Mouse (Mus musculus) liver, embryonic 16.5 days (tissue): ENCODE measurements around the gene Ankrd13a. TPM values are rescaled to one million over a fixed set of nuclear protein-coding genes. Genes with fewer than 3 reads are reported as not detected.
A peak's percentile ranks its signal among the peaks of the same experiment; 100 is the strongest.

ENCODE experiments used
- ATAC-seq: fragments of 200-750 bp; cut with Nextera tagmentation; 2 replicates; pipeline ENCODE4 v1.8.0; 2017; ENCODE audit warnings: low read depth, mild to moderate bottlenecking, moderate number of reproducible peaks, moderate library complexity
- H3K27ac ChIP-seq: fragments of 300-500 bp; sonication (generic); 2 replicates; pipeline ENCODE4 v1.5.1; 2014; ENCODE audit warnings: mild to moderate bottlenecking, low read length
- H3K27me3 ChIP-seq: fragments of 300-500 bp; sonication (generic); 2 replicates; pipeline ENCODE4 v1.6.1; 2014; ENCODE audit warnings: low read depth, low read length, mixed read lengths; ENCODE audit not compliant: control insufficient read depth, insufficient read depth
- H3K36me3 ChIP-seq: fragments of 300-500 bp; sonication (generic); 2 replicates; pipeline ENCODE4 v1.6.1; 2014; ENCODE audit warnings: mild to moderate bottlenecking; ENCODE audit not compliant: control insufficient read depth, insufficient read depth
- H3K4me1 ChIP-seq: fragments of 300-500 bp; sonication (generic); 2 replicates; pipeline ENCODE4 v1.6.1; 2014; ENCODE audit warnings: low read depth, low read length, mixed read lengths; ENCODE audit not compliant: control insufficient read depth
- H3K4me2 ChIP-seq: fragments of 300-500 bp; sonication (generic); 2 replicates; pipeline ENCODE4 v1.6.1; 2014; ENCODE audit warnings: low read depth, low read length, mixed read lengths
- H3K4me3 ChIP-seq: fragments of 300-500 bp; sonication (generic); 2 replicates; pipeline ENCODE4 v1.5.1; 2014; ENCODE audit warnings: low read depth, mild to moderate bottlenecking, low read length
- H3K9ac ChIP-seq: fragments of 300-500 bp; sonication (generic); 2 replicates; pipeline ENCODE4 v1.6.1; 2014; ENCODE audit warnings: low read depth, low read length
- H3K9me3 ChIP-seq: fragments of 300-500 bp; sonication (generic); replicated peaks from 2 replicates; pipeline ENCODE4 v1.6.1; 2016; ENCODE audit warnings: low read length; ENCODE audit not compliant: control insufficient read depth
- WGBS: fragments of 180-500 bp; shearing (Covaris S2); extraction: QIAGEN DNeasy Blood & Tissue Kit; methylation state at CpG from one replicate; pipeline ENCODE4 v1.1.7; 2014; ENCODE audit not compliant: insufficient replicate concordance; 5-methylcytosine and 5-hydroxymethylcytosine counted together
- polyA plus RNA-seq: library from polyadenylated mRNA; unstranded; fragments of >200 nt; fragmentation: Nextera tagmentation; extraction: Ambion mirVana; gene quantifications from 2 replicates; pipeline ENCODE4 v1.2.1, GENCODE M21; 2015

The Ankrd13a gene
- polyA plus RNA-seq = 10.0 and 11.8 TPM in 2 replicates

- no peaks in the 10 kb centered on the region for H3K9me3 ChIP-seq
- H3K27ac ChIP-seq = peak within 1 kb of the TSS; percentile 89
- H3K9ac ChIP-seq = peak within 1 kb of the TSS; percentile 97
- H3K27me3 ChIP-seq = no peaks in the 10 kb centered on the region
- no peaks in the 10 kb centered on the region for H3K36me3 ChIP-seq
- peak within 1 kb of the TSS; percentile 97 for H3K4me3 ChIP-seq
- WGBS = under 1% methylated on average over 60 of the region's 73 CpGs
- H3K4me2 ChIP-seq = peak within 1 kb of the TSS; percentile 78
- H3K4me1 ChIP-seq = peaks cover 48% of the 10 kb centered on the region
- peak; percentile 85 for ATAC-seq
Measured at GRCm38 (mm10) chr5:114774403-114775051, at the start of gene Ankrd13a. Gene Ankrd13a (plus strand): TSS chr5:114774677.

GRCm38 (mm10) chr5:114728160-114728559 lies 46.3 kb upstream of the Ankrd13a start:
- no peak for ATAC-seq
- WGBS = 80% methylated on average over 10 of the region's 10 CpGs

DNA sequence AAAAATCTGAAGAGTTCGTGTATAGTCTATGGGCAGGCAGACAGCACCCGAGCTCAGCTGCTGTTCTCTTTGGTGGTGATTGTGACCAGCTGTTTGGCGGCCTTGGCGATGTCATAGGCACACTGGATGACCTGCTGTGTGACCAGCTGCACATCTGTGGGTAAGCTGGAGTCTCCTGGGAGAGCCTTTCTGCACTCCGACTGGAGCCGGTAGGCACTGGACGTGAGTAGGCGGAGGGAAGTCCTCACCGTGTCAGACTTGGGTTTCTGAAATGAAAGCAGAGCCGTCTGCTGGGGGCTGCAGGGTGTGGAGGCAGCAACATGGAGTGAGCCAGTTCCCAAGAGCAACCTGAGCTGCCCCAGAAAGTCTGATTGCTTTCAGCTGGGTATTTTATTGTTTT lies 44.3 kb upstream of the Ankrd13a start:
- Histone ChIP-seq H3K9me3 (no peaks in the 10 kb centered on the region), H3K27me3 (no peaks in the 10 kb centered on the region), H3K9ac (no peak overlapping the region), H3K4me3 (no peak overlapping the region), H3K36me3 (peaks cover 18% of the 10 kb centered on the region), H3K4me1 (no peaks in the 10 kb centered on the region), H3K27ac (no peak overlapping the region), H3K4me2 (no peak overlapping the region)
- ATAC-seq = no peak
- WGBS = 82% methylated on average over 10 of the region's 10 CpGs

More at GRCm38 (mm10) chr5:114728160-114728559, 46.3 kb upstream of the Ankrd13a start:
- H3K36me3 ChIP-seq = peaks cover 18% of the 10 kb centered on the region
- H3K27ac ChIP-seq = no peak overlapping the region
- H3K4me2 ChIP-seq = no peak overlapping the region
- H3K27me3 ChIP-seq = no peaks in the 10 kb centered on the region
- no peak overlapping the region for H3K9ac ChIP-seq
- H3K4me3 ChIP-seq = no peak overlapping the region
- H3K9me3 ChIP-seq = no peaks in the 10 kb centered on the region
- H3K4me1 ChIP-seq = no peaks in the 10 kb centered on the region

GRCm38 (mm10) chr5:114731498-114731897 lies 43.0 kb upstream of the Ankrd13a start:
- Histone ChIP-seq H3K4me2 (no peak overlapping the region), H3K9ac (no peak overlapping the region), H3K27ac (no peak overlapping the region), H3K36me3 (peaks cover 26% of the 10 kb centered on the region), H3K27me3 (no peaks in the 10 kb centered on the region), H3K4me3 (no peak overlapping the region), H3K9me3 (no peaks in the 10 kb centered on the region), H3K4me1 (no peaks in the 10 kb centered on the region)
- WGBS = 72% methylated on average over 6 of the region's 6 CpGs
- no peak for ATAC-seq

- H3K4me3 ChIP-seq = no peak overlapping the region
- 83% methylated on average over 15 of the region's 15 CpGs for WGBS
Measured at GRCm38 (mm10) chr5:114731969-114732368, 42.5 kb upstream of the Ankrd13a start.

GRCm38 (mm10) chr5:114733606-114734005 lies 40.9 kb upstream of the Ankrd13a start:
- Histone ChIP-seq H3K4me3 (no peak overlapping the region), H3K4me1 (no peaks in the 10 kb centered on the region), H3K9ac (no peak overlapping the region), H3K36me3 (peaks cover 40% of the 10 kb centered on the region), H3K9me3 (no peaks in the 10 kb centered on the region), H3K4me2 (no peak overlapping the region), H3K27ac (no peak overlapping the region), H3K27me3 (no peaks in the 10 kb centered on the region)
- WGBS = 86% methylated on average over 15 of the region's 15 CpGs
- no peak for ATAC-seq

More at GRCm38 (mm10) chr5:114731969-114732368, 42.5 kb upstream of the Ankrd13a start:
- no peaks in the 10 kb centered on the region for H3K9me3 ChIP-seq
- no peak for ATAC-seq
- no peak overlapping the region for H3K9ac ChIP-seq
- no peaks in the 10 kb centered on the region for H3K27me3 ChIP-seq
- no peak overlapping the region for H3K4me2 ChIP-seq
- H3K4me1 ChIP-seq = no peaks in the 10 kb centered on the region
- peaks cover 30% of the 10 kb centered on the region for H3K36me3 ChIP-seq
- H3K27ac ChIP-seq = no peak overlapping the region

DNA sequence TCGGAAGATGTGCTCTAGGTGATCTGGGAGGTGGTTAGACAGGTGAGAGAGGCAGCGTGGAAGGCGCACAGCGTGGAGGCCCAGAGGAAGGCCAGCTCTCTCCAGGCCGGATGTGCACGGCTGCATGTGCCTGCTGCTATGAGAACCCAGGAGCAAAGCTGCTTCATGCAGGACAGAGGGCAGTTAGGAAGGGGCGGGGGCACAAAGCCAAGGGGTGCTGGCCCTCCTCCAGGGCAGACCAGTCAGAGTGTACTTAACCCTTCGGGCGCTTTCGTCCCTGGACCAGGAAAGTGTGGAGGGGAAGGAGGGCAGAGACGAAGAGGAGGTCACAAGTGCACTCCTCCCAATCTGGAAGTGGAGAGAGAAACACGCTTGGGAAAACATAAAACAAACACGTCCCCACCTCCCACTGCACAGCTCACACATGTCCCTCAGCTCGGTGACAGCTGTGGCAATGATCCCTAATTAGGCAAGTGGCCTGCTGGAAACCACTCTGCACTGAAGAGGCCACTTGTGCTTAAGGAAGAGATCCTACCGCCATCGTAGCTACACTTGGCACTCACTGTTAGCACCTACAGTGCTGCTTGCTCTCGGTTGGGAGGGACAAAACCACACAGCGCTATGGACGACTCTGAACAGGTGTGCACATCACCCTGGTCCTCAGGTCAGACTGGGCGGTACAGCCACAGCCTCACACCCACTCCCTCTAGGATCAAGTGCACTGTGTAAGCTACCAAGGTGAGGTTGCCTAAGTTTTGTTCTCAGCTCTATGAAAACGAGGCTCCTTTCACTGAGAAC lies 37.2 kb upstream of the Ankrd13a start:
- H3K9me3 ChIP-seq = no peaks in the 10 kb centered on the region
- WGBS = 80% methylated on average over 21 of the region's 21 CpGs
- no peaks in the 10 kb centered on the region for H3K4me1 ChIP-seq
- H3K27me3 ChIP-seq = no peaks in the 10 kb centered on the region
- H3K4me2 ChIP-seq = no peak overlapping the region
- no peak overlapping the region for H3K4me3 ChIP-seq
- peaks cover 48% of the 10 kb centered on the region for H3K36me3 ChIP-seq
- no peak overlapping the region for H3K9ac ChIP-seq
- H3K27ac ChIP-seq = no peak overlapping the region
- peak; percentile 25; the same call in 1 of the 2 replicates for ATAC-seq

- Histone ChIP-seq H3K27ac (no peak overlapping the region), H3K4me1 (no peaks in the 10 kb centered on the region), H3K27me3 (no peaks in the 10 kb centered on the region), H3K4me2 (no peak overlapping the region), H3K36me3 (peaks cover 48% of the 10 kb centered on the region), H3K9me3 (no peaks in the 10 kb centered on the region), H3K4me3 (no peak overlapping the region), H3K9ac (no peak overlapping the region)
- 72% methylated on average over 12 of the region's 12 CpGs for WGBS
- ATAC-seq = peak; percentile 70
Measured at GRCm38 (mm10) chr5:114738707-114739241, 35.7 kb upstream of the Ankrd13a start.

- Histone ChIP-seq H3K4me3 (no peak overlapping the region), H3K9me3 (no peaks in the 10 kb centered on the region), H3K4me2 (no peak overlapping the region), H3K9ac (no peak overlapping the region), H3K36me3 (peaks cover 58% of the 10 kb centered on the region), H3K27me3 (no peaks in the 10 kb centered on the region), H3K4me1 (no peaks in the 10 kb centered on the region), H3K27ac (no peak overlapping the region)
- 61% methylated on average over 4 of the region's 4 CpGs for WGBS
- no peak for ATAC-seq
Measured at GRCm38 (mm10) chr5:114740595-114740994, 33.9 kb upstream of the Ankrd13a start.
